ENCODE assay signal across 19 mouse cellular contexts in the genomic region with DNA sequence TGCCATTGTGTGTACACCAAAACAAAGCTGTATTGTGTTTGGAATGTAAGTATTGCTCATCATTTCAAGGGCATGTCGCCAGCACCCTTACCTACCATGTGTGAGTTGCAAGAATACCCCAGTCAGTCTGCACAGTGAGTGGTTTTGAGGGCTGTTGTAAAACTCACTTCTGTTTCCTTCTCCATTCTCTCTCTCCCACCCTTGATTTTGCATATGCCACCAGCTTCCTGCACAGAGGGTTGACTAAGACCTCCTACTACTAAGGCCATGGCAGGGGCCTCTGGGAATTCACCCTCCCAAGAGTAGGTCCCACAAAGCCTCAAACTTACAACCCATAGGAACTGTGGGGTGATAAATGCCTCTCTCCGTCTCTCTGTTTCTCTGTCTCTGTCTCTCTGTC. TPM values are rescaled to one million over a fixed set of nuclear protein-coding genes. Genes with fewer than 3 reads are reported as not detected.
DNase-seq lines count a peak whose midpoint lies in the region; ATAC-seq and TF ChIP-seq lines count a peak whose summit lies in the region.
"Had no signal": no experiment of that assay in that cellular context is flagged by ENCODE, and none has a peak within 500 bp of the region (broad histone marks: within the 10 kb centered on the region; RNA-seq: fewer than 3 reads in every experiment).

No protein-coding gene starts in this region.

- no peak for TF ChIP-seq CTCF in CH12.LX (conservative IDR thresholded peaks at IDR 0.05 in 1 of 2, IDR thresholded peaks at IDR 0.05 in 1 of 2; ENCODE audit: low read depth in 2 of 2, low read length in 2 of 2)

- TF ChIP-seq EP300 in CH12.LX (IDR thresholded peaks at IDR 0.05; ENCODE audit: low read length) = peak; percentile 68

- TF ChIP-seq RAD21 in CH12.LX (IDR thresholded peaks at IDR 0.05; ENCODE audit: low read depth, low read length) = no peak; the same call in 1 of the 2 replicates

- WGBS in midbrain, embryonic 11.5 days = 72% methylated on average over 2 of the region's 2 CpGs
- 81% methylated on average over 2 of the region's 2 CpGs for WGBS in midbrain, embryonic 15.5 days

- H3K4me3 ChIP-seq in midbrain, embryonic 11.5 days (ENCODE audit: low read depth, low read length) = no peak overlapping the region
- H3K4me3 ChIP-seq in midbrain, embryonic 15.5 days = no peak overlapping the region
- no peak overlapping the region for H3K4me3 ChIP-seq in CH12.LX (replicated peaks in 1 of 3; ENCODE audit: low read depth in 2 of 3, low read length in 2 of 3, poor library complexity in 1 of 3)
- H3K4me3 ChIP-seq: embryonic facial prominence, embryonic 12.5 days; forebrain, embryonic 15.5 days; heart, embryonic 10.5 days; hindbrain, embryonic 13.5 days had no signal

- no peaks in the 10 kb centered on the region; the same call in 1 of the 2 replicates for H3K27me3 ChIP-seq in midbrain, embryonic 11.5 days (ENCODE audit: control insufficient read depth, insufficient read depth, low read length)
- no peaks in the 10 kb centered on the region for H3K27me3 ChIP-seq in midbrain, embryonic 15.5 days (replicated peaks)
- H3K27me3 ChIP-seq in CH12.LX (replicated peaks) = no peaks in the 10 kb centered on the region
- H3K27me3 ChIP-seq: embryonic facial prominence, embryonic 12.5 days; forebrain, embryonic 15.5 days had no signal

- H3K9me3 ChIP-seq in midbrain, embryonic 11.5 days (ENCODE audit: control insufficient read depth, low read length) = no peaks in the 10 kb centered on the region
- no peaks in the 10 kb centered on the region for H3K9me3 ChIP-seq in midbrain, embryonic 15.5 days
- no peaks in the 10 kb centered on the region for H3K9me3 ChIP-seq in CH12.LX (replicated peaks; ENCODE audit: low read length)
- H3K9me3 ChIP-seq: embryonic facial prominence, embryonic 12.5 days; forebrain, embryonic 15.5 days; heart, embryonic 10.5 days; hindbrain, embryonic 13.5 days had no signal

- dilution Hi-C loops in CH12.LX (cut with MboI; ENCODE audit: extremely low pct_ligation_motif_present, extremely low pct_unique_long_range_greater_than_20kb, low sequenced_read_pairs) = no loop called here

- peaks cover 5% of the 10 kb centered on the region for H3K4me1 ChIP-seq in midbrain, embryonic 11.5 days (ENCODE audit: control insufficient read depth, insufficient read depth, low read length)
- H3K4me1 ChIP-seq in midbrain, embryonic 15.5 days = peaks cover 8% of the 10 kb centered on the region
- H3K4me1 ChIP-seq in CH12.LX (ENCODE audit: control insufficient read depth in 1 of 2, insufficient read depth in 2 of 2) = peaks cover 19 to 66% of the 10 kb centered on the region in 2 experiments

- peak; percentile 31; the same call in 1 of the 2 replicates for TF ChIP-seq POLR2A in CH12.LX (IDR thresholded peaks at IDR 0.05; ENCODE audit: low read depth, low read length)

- H3K79me2 ChIP-seq in CH12.LX (replicated peaks; ENCODE audit: control insufficient read depth, extremely low read depth, insufficient read depth, poor library complexity, severe bottlenecking) = 0 out of 2 replicates have a peak, but pooled peaks cover 3% of the 10 kb centered on the region

- peak; percentile 44 for DNase-seq in midbrain, embryonic 11.5 days (ENCODE audit: low spot score, missing footprints)
- peak; percentile 82 for DNase-seq in CH12.LX (ENCODE audit: extremely low read depth)
- DNase-seq in urinary bladder, adult 2 months (ENCODE audit: low spot score) = no peak
- DNase-seq in thymus, postnatal 14 days = no peak
- DNase-seq in lung, postnatal 14 days = no peak
- DNase-seq: adrenal gland, adult 2 months; adrenal gland, postnatal 25 days; cerebellum, adult 2 months; cerebellum, postnatal 14 days; gastrocnemius, postnatal 14 days; heart, postnatal 10 days; heart, postnatal 4 days had no signal

- H3K4me2 ChIP-seq in midbrain, embryonic 11.5 days = no peak overlapping the region
- no peak overlapping the region for H3K4me2 ChIP-seq in midbrain, embryonic 15.5 days
- H3K4me2 ChIP-seq in CH12.LX (ENCODE audit: insufficient read depth, low read depth, poor library complexity, severe bottlenecking) = peak overlapping the region; percentile 35
- H3K4me2 ChIP-seq: embryonic facial prominence, embryonic 12.5 days; forebrain, embryonic 15.5 days; hindbrain, embryonic 13.5 days had no signal

- H3K9ac ChIP-seq in midbrain, embryonic 11.5 days (ENCODE audit: low read length) = no peak overlapping the region
- H3K9ac ChIP-seq in midbrain, embryonic 15.5 days = no peak overlapping the region
- H3K9ac ChIP-seq in CH12.LX (ENCODE audit: insufficient read depth, low read depth) = no peak overlapping the region
- H3K9ac ChIP-seq: embryonic facial prominence, embryonic 12.5 days; forebrain, embryonic 15.5 days; hindbrain, embryonic 13.5 days had no signal

- peaks cover 10% of the 10 kb centered on the region for H3K36me3 ChIP-seq in midbrain, embryonic 11.5 days (ENCODE audit: control insufficient read depth, insufficient read depth, low read length)
- peaks cover 14% of the 10 kb centered on the region for H3K36me3 ChIP-seq in midbrain, embryonic 15.5 days (replicated peaks)
- peaks cover 10 to 28% of the 10 kb centered on the region in 2 experiments for H3K36me3 ChIP-seq in CH12.LX (replicated peaks in 1 of 2; ENCODE audit: control insufficient read depth in 1 of 2, insufficient read depth in 1 of 2, low read length in 1 of 2)

- no peak for ATAC-seq in midbrain, embryonic 11.5 days (ENCODE audit: low FRiP score)
- no peak for ATAC-seq in midbrain, embryonic 15.5 days (replicated peaks)
- ATAC-seq in granulocyte monocyte progenitor cell, adult 5-6 weeks (replicated peaks; ENCODE audit: poor library complexity, severe bottlenecking) = peak; percentile 57
- ATAC-seq: forebrain, embryonic 15.5 days; hindbrain, postnatal 0 days had no signal

- in situ Hi-C loops in CH12.LX (cut with MboI; ENCODE audit: low pct_ligation_motif_present, low pct_unique_long_range_greater_than_20kb, low sequenced_read_pairs) = no loop called here

- H3K27ac ChIP-seq in midbrain, embryonic 11.5 days (ENCODE audit: low read depth, low read length) = no peak overlapping the region
- H3K27ac ChIP-seq in midbrain, embryonic 15.5 days = no peak overlapping the region
- H3K27ac ChIP-seq in CH12.LX (ENCODE audit: insufficient read depth, low read depth) = peak overlapping the region; percentile 74
- H3K27ac ChIP-seq: embryonic facial prominence, embryonic 12.5 days; forebrain, embryonic 15.5 days; heart, embryonic 10.5 days; hindbrain, embryonic 13.5 days; hindbrain, postnatal 0 days had no signal

TF ChIP-seq in CH12.LX, 34 proteins besides CTCF, POLR2A, EP300 and RAD21 (continues in another document):
- TF ChIP-seq ELF1 (IDR thresholded peaks at IDR 0.05; ENCODE audit: low read depth, low read length) (peak; percentile 36; the same call in 1 of the 2 replicates), MEF2A (IDR thresholded peaks at IDR 0.05; ENCODE audit: borderline replicate concordance, low read depth, low read length) (peak; percentile 49; the same call in 1 of the 2 replicates), IRF4 (IDR thresholded peaks at IDR 0.05; ENCODE audit: low read depth, low read length) (peak; percentile 58), MYC (IDR thresholded peaks at IDR 0.05; ENCODE audit: low read depth, low read length) (0 out of 2 replicates have a peak, but pooled peaks have one; percentile 53), CHD2 (IDR thresholded peaks at IDR 0.05; ENCODE audit: low read length) (peak; percentile 36; the same call in 1 of the 2 replicates), NRF1 (IDR thresholded peaks at IDR 0.05; ENCODE audit: low read depth, low read length) (no peak), MAFK (IDR thresholded peaks at IDR 0.05; ENCODE audit: insufficient replicate concordance, low read length) (peak; percentile 67; the same call in 1 of the 2 replicates), SIN3A (IDR thresholded peaks at IDR 0.05; ENCODE audit: low read length) (peak; percentile 47; the same call in 1 of the 2 replicates), MAZ (IDR thresholded peaks at IDR 0.05; ENCODE audit: low read depth, low read length) (0 out of 2 replicates have a peak, but pooled peaks have one; percentile 49), ETS1 (conservative IDR thresholded peaks at IDR 0.05; ENCODE audit: low read depth, low read length) (peak; percentile 33; the same call in 1 of the 2 replicates), BHLHE40 (IDR thresholded peaks at IDR 0.05; ENCODE audit: low read depth, low read length) (peak; percentile 58), TBP (conservative IDR thresholded peaks at IDR 0.05; ENCODE audit: low read depth, low read length) (0 out of 2 replicates have a peak, but pooled peaks have one; percentile 33), ZKSCAN1 (IDR thresholded peaks at IDR 0.05; ENCODE audit: borderline replicate concordance, low read depth, low read length) (no peak), TCF12 (IDR thresholded peaks at IDR 0.05; ENCODE audit: low read depth, low read length) (0 out of 2 replicates have a peak, but pooled peaks have one; percentile 48), RCOR1 (conservative IDR thresholded peaks at IDR 0.05; ENCODE audit: low read depth, low read length) (0 out of 2 replicates have a peak, but pooled peaks have one; percentile 30), POLR2AphosphoS2 (IDR thresholded peaks at IDR 0.05; ENCODE audit: low read depth, low read length) (no peak), USF1 (IDR thresholded peaks at IDR 0.05; ENCODE audit: low read depth, low read length) (no peak)

RNA-seq across cellular contexts. Expression of a gene that starts 4.0 kb away (rescaled TPM):
- polyA plus RNA-seq in midbrain, embryonic 11.5 days (2014; fragmentation: Nextera tagmentation; extraction: Ambion mirVana) = 4.4 and 4.6 TPM in 2 replicates
- polyA plus RNA-seq in midbrain, embryonic 15.5 days (2015; fragmentation: Nextera tagmentation; extraction: Ambion mirVana) = 4.9 and 5.2 TPM in 2 replicates
- total RNA-seq in CH12.LX (2012; rRNA removed) = 11.2 and 12.5 TPM in 2 replicates
- 8.2 and 9.2 TPM in 2 replicates for total RNA-seq in CH12.LX (2014; rRNA removed)
- polyA plus RNA-seq in CH12.LX (2012; ENCODE audit: insufficient read length, low read depth) = 15.3 and 18.7 TPM in 2 replicates
- total RNA-seq in granulocyte monocyte progenitor cell, adult 5-6 weeks (2014; fragmentation: Nextera tagmentation) = 14.2 and 20.5 TPM in 2 replicates
- 15.3 and 24.7 TPM in 2 replicates for total RNA-seq in granulocyte monocyte progenitor cell, adult 5-6 weeks (2017)
- polyA plus RNA-seq in urinary bladder, adult 2 months (2012; rRNA removed) = 10.4 and 11.6 TPM in 2 replicates

RNA-seq across cellular contexts. Expression of a gene that starts 9.1 kb away (rescaled TPM):
- 8.7 and 10.8 TPM in 2 replicates for polyA plus RNA-seq in midbrain, embryonic 11.5 days (2014; fragmentation: Nextera tagmentation; extraction: Ambion mirVana)
- 10.2 and 11.0 TPM in 2 replicates for polyA plus RNA-seq in midbrain, embryonic 15.5 days (2015; fragmentation: Nextera tagmentation; extraction: Ambion mirVana)
- total RNA-seq in CH12.LX (2012; rRNA removed) (6.0 and 7.1 TPM in 2 replicates), CH12.LX (2014; rRNA removed) (7.0 and 8.8 TPM in 2 replicates)
- polyA plus RNA-seq in CH12.LX (2012; ENCODE audit: insufficient read length, low read depth) = 7.8 and 9.1 TPM in 2 replicates
- 2.1 and 4.5 TPM in 2 replicates for total RNA-seq in granulocyte monocyte progenitor cell, adult 5-6 weeks (2014; fragmentation: Nextera tagmentation)
- total RNA-seq in granulocyte monocyte progenitor cell, adult 5-6 weeks (2017) = 2.2 and 5.3 TPM in 2 replicates
- 4.6 and 5.1 TPM in 2 replicates for polyA plus RNA-seq in urinary bladder, adult 2 months (2012; rRNA removed)

Comparison
In these comparisons a context has a peak if more than half of its experiments do, and no peak if none do; other contexts are left out.
1. DNase-seq: peak in midbrain, embryonic 11.5 days (single experiment) and CH12.LX (single experiment); none in urinary bladder, adult 2 months (single experiment), thymus, postnatal 14 days (single experiment) and lung, postnatal 14 days (single experiment).